Mouse (Mus musculus) myocyte (in vitro differentiated cells): ENCODE data around the gene Camk1d. TPM values are rescaled to one million over a fixed set of nuclear protein-coding genes. Genes with fewer than 3 reads are reported as not detected.

ENCODE experiments used
- H3K27me3 ChIP-seq: one replicate; pipeline ENCODE4 v1.6.1; 2011; ENCODE audit not compliant: control insufficient read depth, insufficient read depth, insufficient read length
- H3K36me3 ChIP-seq: one replicate; pipeline ENCODE4 v1.6.1; 2011; ENCODE audit not compliant: control insufficient read depth, insufficient read depth
- H3K4me2 ChIP-seq: one replicate; pipeline ENCODE4 v1.6.1; 2011; ENCODE audit warnings: low read depth, control low read depth
- H3K4me3 ChIP-seq: one replicate; pipeline ENCODE4 v1.5.1; 2011; ENCODE audit warnings: mild to moderate bottlenecking, control low read depth, moderate library complexity
- H3K79me2 ChIP-seq: one replicate; pipeline ENCODE4 v1.6.1; 2011; ENCODE audit not compliant: control insufficient read depth, insufficient read depth
- H3ac ChIP-seq: one replicate; pipeline ENCODE4 v1.6.1; 2011; ENCODE audit not compliant: control insufficient read depth, insufficient read length
- CEBPB ChIP-seq: IDR thresholded peaks from 2 replicates; pipeline ENCODE4 v1.6.1; 2011; ENCODE audit warnings: mild to moderate bottlenecking, moderate library complexity; ENCODE audit not compliant: poor library complexity, insufficient read depth, severe bottlenecking
- E2F4 ChIP-seq: IDR thresholded peaks from one replicate; pipeline ENCODE4 v1.6.1; 2011; ENCODE audit warnings: mild to moderate bottlenecking, control low read depth, moderate library complexity; ENCODE audit not compliant: insufficient read depth
- MAX ChIP-seq: IDR thresholded peaks from one replicate; pipeline ENCODE4 v1.6.1; 2011; ENCODE audit warnings: low read depth, mild to moderate bottlenecking, control low read depth
- MYOD1 ChIP-seq, 3 experiments: IDR thresholded peaks; one replicate each; pipeline ENCODE4 v1.6.1; 2011; ENCODE audit warnings: control low read depth in 2 of 3, low read depth in 2 of 3, mild to moderate bottlenecking in 2 of 3, moderate library complexity in 1 of 3; ENCODE audit not compliant: insufficient read length in 2 of 3, control insufficient read depth in 1 of 3
- MYOG ChIP-seq, 3 experiments: IDR thresholded peaks; one replicate each; pipeline ENCODE4 v1.6.1; 2011; ENCODE audit warnings: control low read depth in 2 of 3, low read depth in 2 of 3, mild to moderate bottlenecking in 2 of 3; ENCODE audit not compliant: insufficient read length in 2 of 3, control insufficient read depth in 1 of 3, insufficient read depth in 1 of 3
- POLR2A ChIP-seq: IDR thresholded peaks from one replicate; pipeline ENCODE4 v1.6.1; 2011; ENCODE audit warnings: low read depth, mild to moderate bottlenecking, control low read depth, moderate library complexity; ENCODE audit not compliant: insufficient read length
- POLR2AphosphoS2 ChIP-seq: IDR thresholded peaks from one replicate; pipeline ENCODE4 v1.6.1; 2011; ENCODE audit warnings: low read depth, control low read depth; ENCODE audit not compliant: insufficient read length
- REST ChIP-seq: IDR thresholded peaks from one replicate; pipeline ENCODE4 v1.6.1; 2011; ENCODE audit warnings: mild to moderate bottlenecking, control low read depth, moderate library complexity; ENCODE audit not compliant: insufficient read depth, insufficient read length
- SRF ChIP-seq: IDR thresholded peaks from one replicate; pipeline ENCODE4 v1.6.1; 2011; ENCODE audit warnings: low read depth; ENCODE audit not compliant: control insufficient read depth, insufficient read length
- TCF12 ChIP-seq: IDR thresholded peaks from one replicate; pipeline ENCODE4 v1.6.1; 2011; ENCODE audit warnings: mild to moderate bottlenecking, control low read depth; ENCODE audit not compliant: poor library complexity, insufficient read depth, severe bottlenecking
- TCF3 ChIP-seq: IDR thresholded peaks from one replicate; pipeline ENCODE4 v1.6.1; 2011; ENCODE audit warnings: low read depth, control low read depth; ENCODE audit not compliant: insufficient read length
- USF1 ChIP-seq: IDR thresholded peaks from one replicate; pipeline ENCODE4 v1.6.1; 2011; ENCODE audit warnings: low read depth, mild to moderate bottlenecking, control low read depth, moderate library complexity
- polyA plus RNA-seq: library from polyadenylated mRNA; unstranded; fragments of >200 nt; fragmentation: generic; extraction: Trizol; gene quantifications from one replicate; pipeline ENCODE4 v1.2.1, GENCODE M21; 2012; ENCODE audit warnings: missing spikeins

Camk1d gene
- polyA plus RNA-seq, 1 experiment, result 1.1 TPM

DNA sequence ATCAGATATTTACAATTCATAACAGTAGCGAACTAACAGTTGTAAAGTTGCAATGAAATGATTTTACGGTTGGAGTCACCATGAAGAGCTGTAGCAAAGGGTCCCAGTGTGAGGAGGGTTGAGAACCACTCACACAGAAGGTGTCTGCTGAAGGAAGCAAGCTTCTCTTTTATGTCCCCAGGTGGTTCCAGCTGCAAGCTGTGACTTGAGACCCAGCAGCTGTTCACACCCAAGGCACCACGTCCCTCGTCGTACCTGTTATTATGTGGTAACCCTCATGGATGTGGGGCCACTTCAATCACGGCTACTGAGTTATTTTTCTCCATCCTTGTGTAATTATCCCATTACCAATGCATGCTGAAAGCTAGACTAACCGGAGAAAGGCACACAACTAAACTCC, 71.1 kb downstream of the Camk1d start:
- Histone ChIP-seq H3K4me2 (no peak overlapping the region), H3K27me3 (no peaks in the 10 kb centered on the region), H3ac (no peak overlapping the region), H3K4me3 (no peak overlapping the region), H3K79me2 (no peaks in the 10 kb centered on the region), H3K36me3 (no peaks in the 10 kb centered on the region)
- TF ChIP-seq REST (no peak), MAX (no peak), MYOD1 (IDR thresholded peaks at IDR 0.05; ENCODE audit: control insufficient read depth in 1 of 3, insufficient read length in 2 of 3, low read depth in 2 of 3) (no peak), POLR2AphosphoS2 (no peak), MYOG (IDR thresholded peaks at IDR 0.05; ENCODE audit: control insufficient read depth in 1 of 3, insufficient read depth in 1 of 3, insufficient read length in 2 of 3, low read depth in 2 of 3) (no peak), E2F4 (no peak), SRF (no peak), USF1 (no peak), TCF12 (no peak), CEBPB (no peak), TCF3 (no peak), POLR2A (no peak)

DNA sequence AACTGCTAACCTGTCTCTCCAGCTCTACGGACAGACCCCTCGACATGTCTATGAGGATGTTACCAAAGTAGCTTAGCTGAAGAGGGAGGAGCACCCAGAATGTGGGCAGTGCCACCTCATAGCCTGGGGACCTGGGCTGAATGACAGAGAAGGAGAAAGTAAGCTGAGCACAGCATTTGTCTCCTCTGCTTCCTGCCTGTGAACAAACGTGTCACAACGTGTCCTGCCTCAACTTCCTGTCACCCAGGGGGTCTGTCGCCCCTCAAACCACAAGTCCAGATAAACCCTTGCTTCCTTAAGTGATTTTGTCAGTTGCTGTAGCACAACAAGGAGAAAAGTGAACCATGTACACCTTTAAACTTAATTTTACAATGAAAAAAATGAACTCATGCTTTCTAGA, 71.7 kb downstream of the Camk1d start:
- H3K27me3 ChIP-seq, result no peaks in the 10 kb centered on the region
- H3K79me2 ChIP-seq, result no peaks in the 10 kb centered on the region
- TF ChIP-seq TCF12 (no peak), POLR2A (no peak), MAX (no peak), SRF (no peak), TCF3 (no peak), REST (no peak), CEBPB (no peak), MYOG (IDR thresholded peaks at IDR 0.05; ENCODE audit: control insufficient read depth in 1 of 3, insufficient read depth in 1 of 3, insufficient read length in 2 of 3, low read depth in 2 of 3) (no peak), POLR2AphosphoS2 (no peak)
- no peak overlapping the region for H3K4me2 ChIP-seq
- H3K36me3 ChIP-seq, result no peaks in the 10 kb centered on the region
- H3ac ChIP-seq, result no peak overlapping the region
- H3K4me3 ChIP-seq, result no peak overlapping the region

DNA sequence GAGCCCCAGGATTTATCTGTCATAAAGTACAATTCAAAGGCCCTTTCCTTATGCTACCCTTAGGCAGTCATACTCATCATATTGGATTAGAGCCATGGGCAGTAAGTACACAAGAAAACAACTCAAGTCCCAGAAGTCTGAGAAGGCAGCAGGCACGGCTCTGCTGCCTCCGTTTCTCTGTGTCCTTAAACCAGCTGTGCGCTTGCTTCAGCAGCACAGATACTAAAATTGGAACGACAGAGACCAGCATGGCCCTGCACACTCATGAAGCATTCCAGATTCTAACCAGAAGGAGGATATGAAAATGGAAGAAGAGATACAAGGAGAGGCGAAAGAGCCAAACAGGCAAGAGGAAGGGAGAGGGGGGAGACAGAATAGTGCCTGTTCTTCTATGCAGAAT, 72.6 kb downstream of the Camk1d start:
- H3K36me3 ChIP-seq, result no peaks in the 10 kb centered on the region
- no peak overlapping the region for H3K4me2 ChIP-seq
- TF ChIP-seq TCF12 (no peak), SRF (no peak), POLR2A (no peak), MYOD1 (IDR thresholded peaks at IDR 0.05; ENCODE audit: control insufficient read depth in 1 of 3, insufficient read length in 2 of 3, low read depth in 2 of 3) (no peak), CEBPB (no peak), E2F4 (no peak), MYOG (IDR thresholded peaks at IDR 0.05; ENCODE audit: control insufficient read depth in 1 of 3, insufficient read depth in 1 of 3, insufficient read length in 2 of 3, low read depth in 2 of 3) (no peak), POLR2AphosphoS2 (no peak), TCF3 (no peak), REST (no peak), USF1 (no peak), MAX (no peak)
- H3K79me2 ChIP-seq, result no peaks in the 10 kb centered on the region
- H3ac ChIP-seq, result no peak overlapping the region
- H3K4me3 ChIP-seq, result no peak overlapping the region
- H3K27me3 ChIP-seq, result no peaks in the 10 kb centered on the region

DNA sequence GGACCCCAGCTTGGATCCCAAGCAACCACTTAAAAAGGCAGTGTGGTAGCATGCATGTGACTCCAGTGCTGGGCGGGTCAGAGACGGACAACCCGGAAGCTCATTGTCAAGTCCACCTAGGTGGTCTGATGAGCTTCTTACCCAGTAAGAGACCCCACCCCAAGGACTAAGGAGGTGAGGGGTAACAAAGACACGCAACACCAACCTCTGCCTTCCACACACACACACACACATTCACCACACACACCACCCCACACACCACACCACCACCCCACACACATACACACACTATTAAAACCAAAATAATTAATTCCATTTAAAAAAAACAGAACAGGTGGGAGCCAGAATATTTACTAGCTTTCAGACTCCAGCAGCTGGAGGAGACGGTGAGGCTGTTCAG, 73.7 kb downstream of the Camk1d start:
- no peak overlapping the region for H3K4me3 ChIP-seq
- H3K4me2 ChIP-seq, result no peak overlapping the region
- H3K36me3 ChIP-seq, result no peaks in the 10 kb centered on the region
- TF ChIP-seq E2F4 (no peak), POLR2AphosphoS2 (no peak), MYOG (IDR thresholded peaks at IDR 0.05; ENCODE audit: control insufficient read depth in 1 of 3, insufficient read depth in 1 of 3, insufficient read length in 2 of 3, low read depth in 2 of 3) (no peak), SRF (no peak), CEBPB (no peak), MYOD1 (IDR thresholded peaks at IDR 0.05; ENCODE audit: control insufficient read depth in 1 of 3, insufficient read length in 2 of 3, low read depth in 2 of 3) (no peak), TCF3 (no peak), MAX (no peak), USF1 (no peak), POLR2A (no peak), TCF12 (no peak), REST (no peak)
- no peaks in the 10 kb centered on the region for H3K79me2 ChIP-seq
- H3ac ChIP-seq, result no peak overlapping the region
- H3K27me3 ChIP-seq, result no peaks in the 10 kb centered on the region
